Mouse (Mus musculus): ENCODE data around the gene Dab2ip. TPM values are rescaled to one million over a fixed set of nuclear protein-coding genes. Genes with fewer than 3 reads are reported as not detected.

The Dab2ip gene
- total and polyA plus RNA-seq, 2 experiments, result 4.1 to 8.4 TPM

- 90% methylated on average over 7 of the region's 7 CpGs for WGBS
- no peaks in the 10 kb centered on the region for H3K36me3 ChIP-seq (ENCODE audit: control insufficient read depth, insufficient read depth, low read length)
- H3K27ac ChIP-seq (replicated peaks; ENCODE audit: insufficient read depth, low read depth, low read length), result no peak overlapping the region
- no peak overlapping the region for H3K9ac ChIP-seq (ENCODE audit: low read depth, low read length)
- no peak overlapping the region for H3K4me3 ChIP-seq (ENCODE audit: insufficient read depth, low read depth, low read length)
- no peak for TF ChIP-seq POLR2A (IDR thresholded peaks at IDR 0.05; ENCODE audit: extremely low read depth, insufficient read depth, low read length)
- TF ChIP-seq CTCF (IDR thresholded peaks at IDR 0.05; ENCODE audit: low read depth, low read length), result no peak
- no peaks in the 10 kb centered on the region; the same call in 1 of the 2 replicates for H3K4me1 ChIP-seq (ENCODE audit: control insufficient read depth, insufficient read depth, low read length)
- no peaks in the 10 kb centered on the region for H3K79me2 ChIP-seq (ENCODE audit: control insufficient read depth, insufficient read depth, low read length)
- DNase-seq (ENCODE audit: extremely low read depth, low read depth, low spot score), result no peak
- no peaks in the 10 kb centered on the region for H3K27me3 ChIP-seq (ENCODE audit: control insufficient read depth, insufficient read depth, low read length)
These were observed 35.8 kb downstream of the Dab2ip start for GRCm38 (mm10) chr2:35593889-35594288.

DNA sequence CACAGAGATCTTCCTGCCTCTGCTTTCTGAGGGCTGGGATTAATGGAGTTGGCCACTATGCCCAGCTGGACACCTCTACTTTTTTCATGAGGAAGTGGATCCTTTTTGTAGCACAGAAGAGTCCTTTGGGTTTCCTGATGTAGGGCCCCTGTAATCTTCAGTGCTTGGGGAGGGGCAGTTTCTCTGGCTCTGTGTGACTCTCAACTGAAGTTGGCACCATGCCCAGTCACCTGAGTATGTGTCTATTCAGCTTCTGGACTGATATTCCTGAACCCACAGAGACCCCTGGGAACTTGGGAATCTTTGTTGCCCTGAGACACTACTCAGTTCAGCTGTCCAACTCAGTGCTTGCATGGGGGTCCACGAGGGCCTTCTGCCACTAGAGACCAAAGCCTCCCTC is 37.0 kb downstream of the Dab2ip start:
- Histone ChIP-seq H3K79me2 (ENCODE audit: control insufficient read depth, insufficient read depth, low read length) (no peaks in the 10 kb centered on the region), H3K36me3 (ENCODE audit: control insufficient read depth, insufficient read depth, low read length) (no peaks in the 10 kb centered on the region), H3K9ac (ENCODE audit: low read depth, low read length) (no peak overlapping the region), H3K27me3 (ENCODE audit: control insufficient read depth, insufficient read depth, low read length) (no peaks in the 10 kb centered on the region), H3K27ac (replicated peaks; ENCODE audit: insufficient read depth, low read depth, low read length) (no peak overlapping the region), H3K4me1 (ENCODE audit: control insufficient read depth, insufficient read depth, low read length) (no peaks in the 10 kb centered on the region; the same call in 1 of the 2 replicates), H3K4me3 (ENCODE audit: insufficient read depth, low read depth, low read length) (no peak overlapping the region)
- WGBS, result 52% methylated on average over 1 of the region's 1 CpGs
- TF ChIP-seq POLR2A (IDR thresholded peaks at IDR 0.05; ENCODE audit: extremely low read depth, insufficient read depth, low read length) (no peak), CTCF (IDR thresholded peaks at IDR 0.05; ENCODE audit: low read depth, low read length) (no peak)
- no peak for DNase-seq (ENCODE audit: extremely low read depth, low read depth, low spot score)

DNA sequence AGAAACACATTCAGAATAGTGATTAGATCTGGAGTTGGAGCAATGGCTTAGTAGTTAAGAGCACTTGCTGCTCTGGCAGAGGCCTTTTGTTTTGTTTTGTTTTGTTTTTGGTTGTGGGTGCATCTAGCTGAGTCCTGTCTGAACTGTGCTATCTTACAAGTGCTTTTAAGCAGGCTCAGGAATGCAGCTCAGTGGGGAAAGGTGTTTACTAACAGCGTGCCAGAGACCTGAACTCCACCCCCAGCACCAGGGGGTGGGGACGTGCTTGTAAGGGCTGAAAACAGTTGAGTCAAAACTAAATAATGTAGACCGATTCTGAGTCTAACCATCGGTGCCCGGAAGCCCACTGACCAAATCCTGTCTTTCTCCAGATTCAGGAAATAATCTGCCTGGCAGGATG is 37.7 kb downstream of the Dab2ip start:
- 61% methylated on average over 5 of the region's 5 CpGs for WGBS
- Histone ChIP-seq H3K27me3 (ENCODE audit: control insufficient read depth, insufficient read depth, low read length) (no peaks in the 10 kb centered on the region), H3K27ac (replicated peaks; ENCODE audit: insufficient read depth, low read depth, low read length) (no peak overlapping the region), H3K4me3 (ENCODE audit: insufficient read depth, low read depth, low read length) (no peak overlapping the region), H3K9ac (ENCODE audit: low read depth, low read length) (no peak overlapping the region), H3K4me1 (ENCODE audit: control insufficient read depth, insufficient read depth, low read length) (no peaks in the 10 kb centered on the region; the same call in 1 of the 2 replicates), H3K79me2 (ENCODE audit: control insufficient read depth, insufficient read depth, low read length) (no peaks in the 10 kb centered on the region), H3K36me3 (ENCODE audit: control insufficient read depth, insufficient read depth, low read length) (no peaks in the 10 kb centered on the region)
- no peak for TF ChIP-seq CTCF (IDR thresholded peaks at IDR 0.05; ENCODE audit: low read depth, low read length)
- no peak for TF ChIP-seq POLR2A (IDR thresholded peaks at IDR 0.05; ENCODE audit: extremely low read depth, insufficient read depth, low read length)
- DNase-seq (ENCODE audit: extremely low read depth, low read depth, low spot score), result no peak

- H3K79me2 ChIP-seq (ENCODE audit: control insufficient read depth, insufficient read depth, low read length), result no peaks in the 10 kb centered on the region
- no peaks in the 10 kb centered on the region for H3K4me1 ChIP-seq (ENCODE audit: control insufficient read depth, insufficient read depth, low read length)
- no peak for DNase-seq (ENCODE audit: extremely low read depth, low read depth, low spot score)
- no peak overlapping the region for H3K4me3 ChIP-seq (ENCODE audit: insufficient read depth, low read depth, low read length)
- no peak overlapping the region for H3K27ac ChIP-seq (replicated peaks; ENCODE audit: insufficient read depth, low read depth, low read length)
- H3K36me3 ChIP-seq (ENCODE audit: control insufficient read depth, insufficient read depth, low read length), result no peaks in the 10 kb centered on the region
- 77% methylated on average over 4 of the region's 4 CpGs for WGBS
- no peaks in the 10 kb centered on the region for H3K27me3 ChIP-seq (ENCODE audit: control insufficient read depth, insufficient read depth, low read length)
- no peak for TF ChIP-seq POLR2A (IDR thresholded peaks at IDR 0.05; ENCODE audit: extremely low read depth, insufficient read depth, low read length)
- TF ChIP-seq CTCF (IDR thresholded peaks at IDR 0.05; ENCODE audit: low read depth, low read length), result no peak
- H3K9ac ChIP-seq (ENCODE audit: low read depth, low read length), result no peak overlapping the region
These were observed 38.7 kb downstream of the Dab2ip start for GRCm38 (mm10) chr2:35596796-35597195.

DNA sequence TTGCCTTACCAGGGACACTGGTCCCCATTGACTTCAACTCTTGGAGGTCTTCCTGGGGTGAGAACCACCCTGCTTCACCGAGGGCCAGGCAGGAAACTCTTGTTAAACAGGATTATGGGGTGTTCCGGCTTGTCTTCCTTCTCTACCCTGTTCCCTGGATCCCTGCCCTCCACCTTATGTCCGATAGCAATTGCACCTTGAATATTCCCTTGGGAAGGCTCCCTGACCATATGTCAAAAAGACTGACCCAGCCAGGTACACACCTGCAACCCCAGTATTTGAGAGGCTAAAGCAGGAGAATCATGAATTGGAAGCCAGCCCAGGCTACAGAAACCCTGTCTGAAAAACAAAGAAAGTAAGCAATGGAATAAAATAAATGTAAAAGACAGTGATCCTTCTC is 40.8 kb downstream of the Dab2ip start:
- no peak overlapping the region for H3K27ac ChIP-seq (replicated peaks; ENCODE audit: insufficient read depth, low read depth, low read length)
- no peak overlapping the region for H3K9ac ChIP-seq (ENCODE audit: low read depth, low read length)
- H3K79me2 ChIP-seq (ENCODE audit: control insufficient read depth, insufficient read depth, low read length), result no peaks in the 10 kb centered on the region
- H3K4me1 ChIP-seq (ENCODE audit: control insufficient read depth, insufficient read depth, low read length), result no peaks in the 10 kb centered on the region
- WGBS, result 78% methylated on average over 3 of the region's 3 CpGs
- H3K27me3 ChIP-seq (ENCODE audit: control insufficient read depth, insufficient read depth, low read length), result no peaks in the 10 kb centered on the region
- no peak overlapping the region for H3K4me3 ChIP-seq (ENCODE audit: insufficient read depth, low read depth, low read length)
- no peak for TF ChIP-seq CTCF (IDR thresholded peaks at IDR 0.05; ENCODE audit: low read depth, low read length)
- no peak for TF ChIP-seq POLR2A (IDR thresholded peaks at IDR 0.05; ENCODE audit: extremely low read depth, insufficient read depth, low read length)
- H3K36me3 ChIP-seq (ENCODE audit: control insufficient read depth, insufficient read depth, low read length), result no peaks in the 10 kb centered on the region
- no peak for DNase-seq (ENCODE audit: extremely low read depth, low read depth, low spot score)

DNA sequence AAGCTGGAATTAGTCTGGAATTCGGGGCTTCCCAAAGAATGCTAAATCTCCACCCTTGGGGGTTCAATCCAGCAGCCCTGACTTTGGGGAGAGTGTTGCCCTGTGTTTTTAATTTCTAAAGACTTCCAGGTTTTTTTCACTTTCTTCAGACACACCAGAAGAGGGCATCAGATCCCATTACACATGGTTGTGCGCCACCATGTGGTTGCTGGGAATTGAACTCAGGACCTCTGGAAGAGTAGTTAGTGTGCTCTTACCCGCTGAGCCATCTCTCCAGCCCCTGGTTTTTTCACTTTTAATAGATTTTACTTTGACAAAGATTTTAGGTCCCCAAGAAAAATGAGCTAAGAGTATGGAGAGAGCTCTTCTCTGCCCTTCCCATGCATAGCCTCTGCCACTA is 43.6 kb downstream of the Dab2ip start:
- 91% methylated on average over 3 of the region's 3 CpGs for WGBS
- no peak overlapping the region for H3K27ac ChIP-seq (replicated peaks; ENCODE audit: insufficient read depth, low read depth, low read length)
- DNase-seq (ENCODE audit: extremely low read depth, low read depth, low spot score), result no peak
- TF ChIP-seq CTCF (IDR thresholded peaks at IDR 0.05; ENCODE audit: low read depth, low read length) (no peak), POLR2A (IDR thresholded peaks at IDR 0.05; ENCODE audit: extremely low read depth, insufficient read depth, low read length) (no peak)
- no peak overlapping the region for H3K4me3 ChIP-seq (ENCODE audit: insufficient read depth, low read depth, low read length)
- H3K27me3 ChIP-seq (ENCODE audit: control insufficient read depth, insufficient read depth, low read length), result no peaks in the 10 kb centered on the region
- H3K4me1 ChIP-seq (ENCODE audit: control insufficient read depth, insufficient read depth, low read length), result no peaks in the 10 kb centered on the region
- H3K79me2 ChIP-seq (ENCODE audit: control insufficient read depth, insufficient read depth, low read length), result no peaks in the 10 kb centered on the region
- H3K9ac ChIP-seq (ENCODE audit: low read depth, low read length), result no peak overlapping the region
- no peaks in the 10 kb centered on the region for H3K36me3 ChIP-seq (ENCODE audit: control insufficient read depth, insufficient read depth, low read length)

Data from liver, adult 2 months (tissue).